Mouse (Mus musculus): Measurements from ENCODE around the gene Lag3. TPM values are rescaled to one million over a fixed set of nuclear protein-coding genes. Genes with fewer than 3 reads are reported as not detected.

Gene Lag3
- 1.3 and 1.9 TPM in 2 replicates for polyA plus RNA-seq (2015; fragmentation: Nextera tagmentation; extraction: Ambion mirVana)

GRCm38 (mm10) chr6:124911533-124912218 is at the start of gene Lag3:
Lag3 (minus strand) TSS chr6:124911705.
- no peak for ATAC-seq
- peaks cover 51% of the 10 kb centered on the region for H3K4me1 ChIP-seq
- peaks cover 9% of the 10 kb centered on the region for H3K27me3 ChIP-seq
- H3K9ac ChIP-seq, result no peak within 1 kb of the TSS; the same call in 1 of the 2 replicates
- 0 out of 2 replicates have a peak within 1 kb of the TSS, but pooled peaks have one; percentile 3 for H3K4me3 ChIP-seq
- H3K9me3 ChIP-seq (replicated peaks), result no peaks in the 10 kb centered on the region
- H3K36me3 ChIP-seq (ENCODE audit: poor library complexity, severe bottlenecking), result peaks cover 28% of the 10 kb centered on the region
- no peak within 1 kb of the TSS for H3K27ac ChIP-seq
- 23% methylated on average over 13 of the region's 13 CpGs for WGBS
- peak within 1 kb of the TSS; percentile 48; the same call in 1 of the 2 replicates for H3K4me2 ChIP-seq

GRCm38 (mm10) chr6:124961021-124961420 is 49.5 kb upstream of the Lag3 start:
- H3K9ac ChIP-seq, result no peak overlapping the region
- H3K4me3 ChIP-seq, result no peak overlapping the region
- H3K9me3 ChIP-seq (replicated peaks), result no peaks in the 10 kb centered on the region
- 94% methylated on average over 12 of the region's 12 CpGs for WGBS
- H3K27me3 ChIP-seq, result no peaks in the 10 kb centered on the region
- peaks cover 67% of the 10 kb centered on the region for H3K36me3 ChIP-seq (ENCODE audit: poor library complexity, severe bottlenecking)
- ATAC-seq, result no peak
- H3K27ac ChIP-seq, result no peak overlapping the region
- peaks cover 12% of the 10 kb centered on the region for H3K4me1 ChIP-seq
- no peak overlapping the region for H3K4me2 ChIP-seq

- Histone ChIP-seq H3K9ac (no peak overlapping the region), H3K4me3 (no peak overlapping the region), H3K27me3 (no peaks in the 10 kb centered on the region), H3K27ac (no peak overlapping the region), H3K36me3 (ENCODE audit: poor library complexity, severe bottlenecking) (peaks cover 72% of the 10 kb centered on the region), H3K9me3 (replicated peaks) (no peaks in the 10 kb centered on the region), H3K4me1 (peaks cover 9% of the 10 kb centered on the region), H3K4me2 (no peak overlapping the region)
- 89% methylated on average over 13 of the region's 13 CpGs for WGBS
- no peak for ATAC-seq
Measured at GRCm38 (mm10) chr6:124959960-124960359, 48.5 kb upstream of the Lag3 start.

GRCm38 (mm10) chr6:124958127-124958526 is 46.6 kb upstream of the Lag3 start:
- Histone ChIP-seq H3K4me3 (no peak overlapping the region), H3K4me2 (no peak overlapping the region), H3K36me3 (ENCODE audit: poor library complexity, severe bottlenecking) (peaks cover 76% of the 10 kb centered on the region), H3K27ac (no peak overlapping the region), H3K9ac (no peak overlapping the region), H3K27me3 (no peaks in the 10 kb centered on the region), H3K9me3 (replicated peaks) (no peaks in the 10 kb centered on the region), H3K4me1 (no peaks in the 10 kb centered on the region)
- no peak for ATAC-seq
- 88% methylated on average over 3 of the region's 3 CpGs for WGBS

GRCm38 (mm10) chr6:124955212-124955611 is 43.7 kb upstream of the Lag3 start:
- H3K36me3 ChIP-seq (ENCODE audit: poor library complexity, severe bottlenecking), result peaks cover 49% of the 10 kb centered on the region
- no peaks in the 10 kb centered on the region for H3K9me3 ChIP-seq (replicated peaks)
- no peaks in the 10 kb centered on the region for H3K27me3 ChIP-seq
- no peak for ATAC-seq
- no peak overlapping the region for H3K4me3 ChIP-seq
- no peak overlapping the region for H3K27ac ChIP-seq
- no peak overlapping the region for H3K9ac ChIP-seq
- 95% methylated on average over 4 of the region's 4 CpGs for WGBS
- no peak overlapping the region for H3K4me2 ChIP-seq
- H3K4me1 ChIP-seq, result no peaks in the 10 kb centered on the region

- no peak overlapping the region for H3K9ac ChIP-seq
- no peaks in the 10 kb centered on the region for H3K4me1 ChIP-seq
- no peak overlapping the region for H3K4me3 ChIP-seq
- peaks cover 39% of the 10 kb centered on the region for H3K36me3 ChIP-seq (ENCODE audit: poor library complexity, severe bottlenecking)
- H3K9me3 ChIP-seq (replicated peaks), result no peaks in the 10 kb centered on the region
- 90% methylated on average over 2 of the region's 2 CpGs for WGBS
- no peak for ATAC-seq
- no peak overlapping the region for H3K4me2 ChIP-seq
- no peak overlapping the region for H3K27ac ChIP-seq
- H3K27me3 ChIP-seq, result no peaks in the 10 kb centered on the region
Measured at GRCm38 (mm10) chr6:124953991-124954715, 42.6 kb upstream of the Lag3 start.

GRCm38 (mm10) chr6:124943526-124943925 is 32.0 kb upstream of the Lag3 start:
- H3K27me3 ChIP-seq, result no peaks in the 10 kb centered on the region
- H3K9me3 ChIP-seq (replicated peaks), result no peaks in the 10 kb centered on the region
- no peak overlapping the region for H3K4me3 ChIP-seq
- H3K9ac ChIP-seq, result no peak overlapping the region
- no peak overlapping the region for H3K27ac ChIP-seq
- peaks cover 8% of the 10 kb centered on the region for H3K36me3 ChIP-seq (ENCODE audit: poor library complexity, severe bottlenecking)
- ATAC-seq, result no peak
- H3K4me1 ChIP-seq, result no peaks in the 10 kb centered on the region
- WGBS, result 86% methylated on average over 3 of the region's 3 CpGs
- H3K4me2 ChIP-seq, result no peak overlapping the region

GRCm38 (mm10) chr6:124941679-124942078 is 30.2 kb upstream of the Lag3 start:
- no peaks in the 10 kb centered on the region for H3K9me3 ChIP-seq (replicated peaks)
- no peak overlapping the region for H3K9ac ChIP-seq
- no peak overlapping the region for H3K27ac ChIP-seq
- H3K4me1 ChIP-seq, result no peaks in the 10 kb centered on the region
- 94% methylated on average over 1 of the region's 1 CpGs for WGBS
- no peaks in the 10 kb centered on the region for H3K27me3 ChIP-seq
- no peak overlapping the region for H3K4me2 ChIP-seq
- no peak for ATAC-seq
- no peak overlapping the region for H3K4me3 ChIP-seq
- peaks cover 27% of the 10 kb centered on the region for H3K36me3 ChIP-seq (ENCODE audit: poor library complexity, severe bottlenecking)

GRCm38 (mm10) chr6:124938554-124938953 is 27.0 kb upstream of the Lag3 start:
- WGBS, result 96% methylated on average over 7 of the region's 7 CpGs
- Histone ChIP-seq H3K9me3 (replicated peaks) (no peaks in the 10 kb centered on the region), H3K9ac (no peak overlapping the region)

GRCm38 (mm10) chr6:124937493-124937892 is 26.0 kb upstream of the Lag3 start:
- H3K36me3 ChIP-seq (ENCODE audit: poor library complexity, severe bottlenecking), result peaks cover 64% of the 10 kb centered on the region

More at GRCm38 (mm10) chr6:124938554-124938953, 27.0 kb upstream of the Lag3 start:
- no peaks in the 10 kb centered on the region for H3K27me3 ChIP-seq
- ATAC-seq, result no peak
- H3K27ac ChIP-seq, result no peak overlapping the region
- no peak overlapping the region for H3K4me2 ChIP-seq
- no peak overlapping the region for H3K4me3 ChIP-seq
- H3K36me3 ChIP-seq (ENCODE audit: poor library complexity, severe bottlenecking), result peaks cover 58% of the 10 kb centered on the region
- H3K4me1 ChIP-seq, result no peaks in the 10 kb centered on the region; the same call in 1 of the 2 replicates

GRCm38 (mm10) chr6:124936681-124937080 is 25.2 kb upstream of the Lag3 start:
- WGBS, result 100% methylated on average over 1 of the region's 1 CpGs
- no peak overlapping the region; the same call in 1 of the 2 replicates for H3K27ac ChIP-seq
- H3K4me2 ChIP-seq, result no peak overlapping the region
- no peaks in the 10 kb centered on the region for H3K27me3 ChIP-seq
- H3K9ac ChIP-seq, result no peak overlapping the region
- peaks cover 64% of the 10 kb centered on the region for H3K36me3 ChIP-seq (ENCODE audit: poor library complexity, severe bottlenecking)
- no peaks in the 10 kb centered on the region for H3K9me3 ChIP-seq (replicated peaks)
- ATAC-seq, result no peak
- peaks cover 13% of the 10 kb centered on the region for H3K4me1 ChIP-seq
- no peak overlapping the region for H3K4me3 ChIP-seq

More at GRCm38 (mm10) chr6:124937493-124937892, 26.0 kb upstream of the Lag3 start:
- Histone ChIP-seq H3K9me3 (replicated peaks) (no peaks in the 10 kb centered on the region), H3K4me2 (no peak overlapping the region), H3K27me3 (no peaks in the 10 kb centered on the region), H3K4me1 (peaks cover 6% of the 10 kb centered on the region), H3K4me3 (no peak overlapping the region), H3K9ac (no peak overlapping the region), H3K27ac (no peak overlapping the region)
- no peak for ATAC-seq
- 86% methylated on average over 2 of the region's 2 CpGs for WGBS

GRCm38 (mm10) chr6:124934670-124935069 is 23.2 kb upstream of the Lag3 start:
- Histone ChIP-seq H3K27ac (no peak overlapping the region), H3K9me3 (replicated peaks) (no peaks in the 10 kb centered on the region), H3K4me3 (no peak overlapping the region), H3K4me1 (peaks cover 19% of the 10 kb centered on the region), H3K27me3 (no peaks in the 10 kb centered on the region), H3K9ac (peak overlapping the region; percentile 30; the same call in 1 of the 2 replicates), H3K36me3 (ENCODE audit: poor library complexity, severe bottlenecking) (peaks cover 64% of the 10 kb centered on the region), H3K4me2 (no peak overlapping the region)
- no peak for ATAC-seq
- 95% methylated on average over 7 of the region's 7 CpGs for WGBS

Measured in forebrain, embryonic 13.5 days (tissue).